Mouse (Mus musculus) E14TG2a.4 (cell line): ENCODE data around the gene Lrrn3.

Source experiments
- CTCF ChIP-seq: conservative IDR thresholded peaks from 2 replicates; pipeline ENCODE4 v1.5.1; 2014; ENCODE audit warnings: low read length
- NANOG ChIP-seq: IDR thresholded peaks from 2 replicates; pipeline ENCODE4 v1.6.1; 2014; ENCODE audit warnings: borderline replicate concordance, low read length, mixed read lengths
- POU5F1 ChIP-seq: IDR thresholded peaks from 2 replicates; pipeline ENCODE4 v1.6.1; 2014; ENCODE audit warnings: low read length, borderline replicate concordance

DNA sequence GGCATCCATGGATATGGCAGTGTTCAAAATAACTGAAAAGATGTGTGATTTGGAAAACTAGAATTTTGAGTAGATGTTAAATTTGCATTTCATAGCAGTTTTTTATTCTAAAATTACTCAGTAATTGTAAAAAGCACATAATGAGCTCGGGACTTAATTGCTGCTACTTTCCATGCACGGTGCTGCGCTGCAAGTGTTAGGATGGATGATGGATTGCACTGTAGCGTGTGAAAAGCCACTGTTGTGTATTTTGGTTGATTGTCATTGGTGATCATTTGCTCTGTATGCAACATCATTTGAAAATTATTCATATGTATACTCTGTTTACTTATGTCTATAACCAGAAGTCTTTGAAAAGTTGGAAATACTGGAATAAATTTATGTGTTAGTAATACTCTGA, 68.3 kb downstream of the Lrrn3 start:
- TF ChIP-seq CTCF = no peak
- TF ChIP-seq NANOG = no peak
- no peak for TF ChIP-seq POU5F1
